Mouse (Mus musculus) heart, postnatal 0 days (tissue): ENCODE results near the gene Oas1d. TPM values are rescaled to one million over a fixed set of nuclear protein-coding genes. Genes with fewer than 3 reads are reported as not detected.

ENCODE experiments used
- ATAC-seq: fragments of 200-750 bp; cut with Nextera tagmentation; 2 replicates; pipeline ENCODE4 v1.8.0; 2017; ENCODE audit warnings: low read depth, moderate number of reproducible peaks, moderate library complexity; ENCODE audit not compliant: insufficient read depth
- DNase-seq: peaks from one replicate; pipeline ENCODE4 v3.0.0-alpha.2; 2016; ENCODE audit warnings: low spot score
- H3K27ac ChIP-seq: fragments of 300-500 bp; sonication (generic); 2 replicates; pipeline ENCODE4 v1.5.1; 2014; ENCODE audit warnings: low read depth, mild to moderate bottlenecking
- H3K27me3 ChIP-seq: fragments of 300-500 bp; sonication (generic); 2 replicates; pipeline ENCODE4 v1.6.1; 2014; ENCODE audit warnings: low read length, mixed read lengths; ENCODE audit not compliant: control insufficient read depth, insufficient read depth
- H3K36me3 ChIP-seq: fragments of 300-500 bp; sonication (generic); replicated peaks from 2 replicates; pipeline ENCODE4 v1.6.1; 2014; ENCODE audit warnings: low read length, mixed read lengths; ENCODE audit not compliant: control insufficient read depth, insufficient read depth
- H3K4me1 ChIP-seq: fragments of 300-500 bp; sonication (generic); 2 replicates; pipeline ENCODE4 v1.6.1; 2014; ENCODE audit warnings: antibody characterized with exemption; ENCODE audit not compliant: control insufficient read depth, insufficient read depth
- H3K4me2 ChIP-seq: fragments of 300-500 bp; sonication (generic); 2 replicates; pipeline ENCODE4 v1.6.1; 2014; ENCODE audit warnings: low read depth, mild to moderate bottlenecking, low read length, moderate library complexity
- H3K4me3 ChIP-seq: fragments of 300-500 bp; sonication (generic); 2 replicates; pipeline ENCODE4 v1.5.1; 2014; ENCODE audit warnings: low read depth, low read length
- H3K9ac ChIP-seq: fragments of 300-500 bp; sonication (generic); replicated peaks from 2 replicates; pipeline ENCODE4 v1.6.1; 2014; ENCODE audit warnings: low read depth, low read length, mixed read lengths
- H3K9me3 ChIP-seq: fragments of 300-500 bp; sonication (generic); replicated peaks from 2 replicates; pipeline ENCODE4 v1.6.1; 2016; ENCODE audit warnings: low read length; ENCODE audit not compliant: control insufficient read depth
- CTCF ChIP-seq: IDR thresholded peaks from 2 replicates; pipeline ENCODE4 v1.5.1; 2016; ENCODE audit warnings: antibody characterized with exemption, control low read depth, low read depth
- EP300 ChIP-seq: IDR thresholded peaks from 2 replicates; pipeline ENCODE4 v1.6.1; 2016; ENCODE audit warnings: antibody characterized with exemption, low read depth
- WGBS: fragments of 180-500 bp; shearing (Covaris S2); extraction: QIAGEN DNeasy Blood & Tissue Kit; methylation state at CpG from one replicate; pipeline ENCODE4 v1.1.7; 2014; 5-methylcytosine and 5-hydroxymethylcytosine counted together
- polyA plus RNA-seq: library from polyadenylated mRNA; unstranded; fragments of >200 nt; fragmentation: Nextera tagmentation; extraction: Ambion mirVana; gene quantifications from 2 replicates; pipeline ENCODE4 v1.2.1, GENCODE M21; 2015
- total RNA-seq: library from RNA; depleted of rRNA; stranded (reverse); fragments of >200 nt; gene quantifications from 2 replicates; pipeline ENCODE4 v1.2.3, GENCODE M21; 2014; ENCODE audit warnings: low replicate concordance; rRNA removed

Gene Oas1d
- total and polyA plus RNA-seq, 2 experiments from 2014 or later, result not detected

DNA sequence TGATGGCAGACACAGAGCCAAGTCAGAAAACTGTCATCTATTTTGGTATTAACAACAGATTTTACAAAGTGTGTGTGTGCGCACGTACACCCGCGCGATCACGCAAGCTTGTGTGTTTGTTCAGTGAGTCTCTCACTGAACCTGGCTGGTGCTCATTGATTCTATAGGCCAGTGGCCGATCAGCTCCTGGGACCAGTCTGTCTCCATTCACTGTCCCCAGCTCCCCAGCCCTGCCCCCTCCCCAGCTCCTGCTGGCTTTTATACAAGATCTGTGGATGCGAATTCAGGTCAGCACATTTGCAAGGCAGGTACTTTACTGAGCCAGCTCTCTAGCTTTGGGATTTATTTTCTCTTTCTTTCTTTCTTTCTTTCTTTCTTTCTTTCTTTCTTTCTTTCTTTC is 54.5 kb downstream of the Oas1d start:
- WGBS, result 83% methylated on average over 8 of the region's 8 CpGs
- Histone ChIP-seq H3K4me1 (no peaks in the 10 kb centered on the region), H3K27ac (no peak overlapping the region), H3K4me3 (no peak overlapping the region), H3K27me3 (no peaks in the 10 kb centered on the region), H3K4me2 (no peak overlapping the region), H3K9me3 (no peaks in the 10 kb centered on the region), H3K9ac (no peak overlapping the region), H3K36me3 (no peaks in the 10 kb centered on the region)
- TF ChIP-seq CTCF (no peak), EP300 (no peak)
- ATAC-seq, result no peak
- no peak for DNase-seq

DNA sequence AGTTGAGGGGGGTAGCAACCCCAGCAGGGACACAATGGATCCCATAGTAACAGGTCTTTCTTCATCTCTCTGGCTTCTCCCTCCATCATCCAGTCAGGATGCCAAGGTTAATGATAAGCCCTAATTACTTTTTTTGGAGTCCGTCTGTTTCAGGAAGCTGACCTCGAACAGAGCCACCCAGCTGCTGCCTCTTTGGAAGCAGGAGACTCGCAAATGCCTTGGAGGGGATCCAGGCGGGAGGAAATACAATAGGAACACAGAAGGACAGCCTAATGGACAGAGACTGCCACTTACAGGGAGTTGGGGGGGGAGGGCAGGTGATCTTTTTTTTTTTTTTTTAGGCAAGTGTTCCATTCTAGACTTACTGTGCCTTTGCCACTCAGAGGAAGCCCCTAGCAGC is 55.4 kb downstream of the Oas1d start:
- no peak overlapping the region for H3K27ac ChIP-seq
- no peak overlapping the region for H3K4me2 ChIP-seq
- no peak overlapping the region for H3K4me3 ChIP-seq
- no peak for DNase-seq
- no peak for ATAC-seq
- H3K9me3 ChIP-seq, result no peaks in the 10 kb centered on the region
- no peak for TF ChIP-seq CTCF
- no peak for TF ChIP-seq EP300
- H3K36me3 ChIP-seq, result no peaks in the 10 kb centered on the region
- 21% methylated on average over 4 of the region's 4 CpGs for WGBS
- H3K9ac ChIP-seq, result no peak overlapping the region
- H3K4me1 ChIP-seq, result no peaks in the 10 kb centered on the region
- H3K27me3 ChIP-seq, result no peaks in the 10 kb centered on the region

Other genes starting within 250 kb of the Oas1d start
- gene Dtx1, start 202.6 kb upstream of the Oas1d start, total RNA-seq, result 1.7 and 13.8 TPM in 2 replicates
- 0.30 and 0.48 TPM in 2 replicates for gene Dtx1, start 202.6 kb upstream of the Oas1d start, polyA plus RNA-seq
- gene Oas2, start 164.7 kb upstream of the Oas1d start, total RNA-seq, result 1.1 TPM in 1 of 2 replicates, not detected in the other
- 0.15 and 0.25 TPM in 2 replicates for gene Oas2, start 164.7 kb upstream of the Oas1d start, polyA plus RNA-seq
- 0.80 and 1.6 TPM in 2 replicates for gene Oas3, start 136.9 kb upstream of the Oas1d start, total RNA-seq
- gene Oas3, start 136.9 kb upstream of the Oas1d start, polyA plus RNA-seq, result 0.18 and 0.26 TPM in 2 replicates
- gene Oas1e, start 119.0 kb upstream of the Oas1d start, total RNA-seq, result not detected in 2 replicates
- not detected in 2 replicates for gene Oas1e, start 119.0 kb upstream of the Oas1d start, polyA plus RNA-seq
- gene Oas1c, start 102.0 kb upstream of the Oas1d start, total RNA-seq, result 0.34 and 1.6 TPM in 2 replicates
- 0.83 and 0.92 TPM in 2 replicates for gene Oas1c, start 102.0 kb upstream of the Oas1d start, polyA plus RNA-seq
- gene Oas1f, start 67.2 kb upstream of the Oas1d start, total RNA-seq, result not detected in 2 replicates
- not detected in 2 replicates for gene Oas1f, start 67.2 kb upstream of the Oas1d start, polyA plus RNA-seq
- gene Oas1h, start 53.1 kb upstream of the Oas1d start, total RNA-seq, result not detected in 2 replicates
- gene Oas1h, start 53.1 kb upstream of the Oas1d start, polyA plus RNA-seq, result not detected in 2 replicates
- gene Oas1g, start 26.9 kb upstream of the Oas1d start, total RNA-seq, result 0.73 and 4.5 TPM in 2 replicates
- gene Oas1g, start 26.9 kb upstream of the Oas1d start, polyA plus RNA-seq, result 0.52 TPM in 2 replicates
- gene Oas1a, start 7.0 kb upstream of the Oas1d start, total RNA-seq, result 1.5 and 5.8 TPM in 2 replicates
- gene Oas1a, start 7.0 kb upstream of the Oas1d start, polyA plus RNA-seq, result 1.9 and 2.0 TPM in 2 replicates
- not detected in 2 replicates for gene Rph3a, start 95.6 kb downstream of the Oas1d start, total RNA-seq
- not detected in 2 replicates for gene Rph3a, start 95.6 kb downstream of the Oas1d start, polyA plus RNA-seq